ENCODE assay signal across 15 mouse cellular contexts in the genomic region with DNA sequence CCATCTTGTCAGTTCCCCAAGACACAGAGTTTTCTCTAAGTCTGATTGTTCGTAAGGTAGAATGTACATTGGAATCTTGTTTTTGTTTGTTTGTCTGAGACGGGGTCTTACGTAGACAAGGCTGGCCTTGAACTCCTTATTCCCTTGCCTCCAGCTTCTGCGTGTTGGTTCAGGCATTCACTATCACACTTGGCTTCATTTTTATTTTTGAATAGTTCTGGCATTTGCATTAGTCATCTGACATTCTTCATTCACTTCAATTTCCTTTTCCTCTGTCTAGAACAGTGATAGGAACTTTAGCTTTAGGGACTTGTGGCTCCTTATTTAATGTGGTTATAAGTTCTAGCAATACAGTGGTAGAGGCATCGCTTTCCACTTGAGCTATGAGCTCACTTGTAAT. TPM values are rescaled to one million over a fixed set of nuclear protein-coding genes. Genes with fewer than 3 reads are reported as not detected.
DNase-seq lines count a peak whose midpoint lies in the region; ATAC-seq and TF ChIP-seq lines count a peak whose summit lies in the region.
"Had no signal": no experiment of that assay in that cellular context is flagged by ENCODE, and none has a peak within 500 bp of the region (broad histone marks: within the 10 kb centered on the region; RNA-seq: fewer than 3 reads in every experiment).

No protein-coding gene starts in this region.

- no peak overlapping the region for H3K9ac ChIP-seq in heart, embryonic 14.5 days (ENCODE audit: low read length)
- no peak overlapping the region for H3K9ac ChIP-seq in liver, embryonic 11.5 days (ENCODE audit: low read depth, low read length)
- H3K9ac ChIP-seq in liver, embryonic 15.5 days: no peak overlapping the region
- H3K9ac ChIP-seq: forebrain, embryonic 13.5 days; hindbrain, embryonic 12.5 days had no signal

- 0 out of 2 replicates have a peak, but pooled peaks cover 3% of the 10 kb centered on the region for H3K36me3 ChIP-seq in heart, embryonic 14.5 days (ENCODE audit: control insufficient read depth, insufficient read depth, low read length)
- H3K36me3 ChIP-seq in liver, embryonic 11.5 days (ENCODE audit: control insufficient read depth, insufficient read depth, low read length): peaks cover 10% of the 10 kb centered on the region; the same call in 1 of the 2 replicates
- peaks cover 20% of the 10 kb centered on the region for H3K36me3 ChIP-seq in limb, embryonic 10.5 days
- H3K36me3 ChIP-seq in liver, embryonic 15.5 days (replicated peaks): peaks cover 19% of the 10 kb centered on the region
- H3K36me3 ChIP-seq in thymus, adult 2 months (ENCODE audit: control insufficient read depth, insufficient read depth, low read length): no peaks in the 10 kb centered on the region
- H3K36me3 ChIP-seq: hindbrain, embryonic 12.5 days had no signal

- H3K4me1 ChIP-seq in heart, embryonic 14.5 days (ENCODE audit: control insufficient read depth in 2 of 2, insufficient read depth in 2 of 2, low read length in 2 of 2): peaks cover 31 to 52% of the 10 kb centered on the region in 2 experiments
- H3K4me1 ChIP-seq in liver, embryonic 11.5 days (replicated peaks; ENCODE audit: control insufficient read depth, insufficient read depth, low read length): peaks cover 56% of the 10 kb centered on the region
- H3K4me1 ChIP-seq in limb, embryonic 10.5 days: peaks cover 74% of the 10 kb centered on the region
- H3K4me1 ChIP-seq in liver, embryonic 15.5 days (replicated peaks): peaks cover 83% of the 10 kb centered on the region
- H3K4me1 ChIP-seq in thymus, adult 2 months (replicated peaks; ENCODE audit: control insufficient read depth, insufficient read depth, low read length): peaks cover 24% of the 10 kb centered on the region

- no peak overlapping the region for H3K4me3 ChIP-seq in heart, embryonic 14.5 days (ENCODE audit: control insufficient read depth in 1 of 2, insufficient read depth in 1 of 2, low read depth in 1 of 2, low read length in 2 of 2)
- no peak overlapping the region for H3K4me3 ChIP-seq in liver, embryonic 11.5 days (ENCODE audit: low read depth, low read length)
- no peak overlapping the region for H3K4me3 ChIP-seq in limb, embryonic 10.5 days
- no peak overlapping the region for H3K4me3 ChIP-seq in liver, embryonic 15.5 days (replicated peaks)
- H3K4me3 ChIP-seq in thymus, adult 2 months (ENCODE audit: control insufficient read depth, insufficient read depth, low read length): no peak overlapping the region
- H3K4me3 ChIP-seq: forebrain, embryonic 13.5 days; hindbrain, embryonic 12.5 days had no signal

- no peaks in the 10 kb centered on the region for H3K9me3 ChIP-seq in heart, embryonic 14.5 days (ENCODE audit: control insufficient read depth, low read length)
- no peaks in the 10 kb centered on the region for H3K9me3 ChIP-seq in liver, embryonic 11.5 days (ENCODE audit: control insufficient read depth, low read length)
- no peaks in the 10 kb centered on the region for H3K9me3 ChIP-seq in limb, embryonic 10.5 days (replicated peaks)
- no peaks in the 10 kb centered on the region for H3K9me3 ChIP-seq in liver, embryonic 15.5 days (replicated peaks)
- H3K9me3 ChIP-seq: forebrain, embryonic 13.5 days; hindbrain, embryonic 12.5 days had no signal

- H3K27me3 ChIP-seq in heart, embryonic 14.5 days (ENCODE audit: control insufficient read depth, insufficient read depth, low read length): no peaks in the 10 kb centered on the region
- H3K27me3 ChIP-seq in liver, embryonic 11.5 days (replicated peaks; ENCODE audit: control insufficient read depth, insufficient read depth, low read length): no peaks in the 10 kb centered on the region
- no peaks in the 10 kb centered on the region for H3K27me3 ChIP-seq in limb, embryonic 10.5 days (ENCODE audit: low read depth, poor library complexity, severe bottlenecking)
- H3K27me3 ChIP-seq in liver, embryonic 15.5 days: no peaks in the 10 kb centered on the region
- no peaks in the 10 kb centered on the region for H3K27me3 ChIP-seq in thymus, adult 2 months (ENCODE audit: control insufficient read depth, insufficient read depth, low read length)
- H3K27me3 ChIP-seq: forebrain, embryonic 13.5 days; hindbrain, embryonic 12.5 days had no signal

- no peak for TF ChIP-seq POLR2A in thymus, adult 2 months (IDR thresholded peaks at IDR 0.05; ENCODE audit: control insufficient read depth, extremely low read depth, insufficient read depth, low read length, poor library complexity)

- H3K27ac ChIP-seq in heart, embryonic 14.5 days (replicated peaks in 1 of 2; ENCODE audit: control insufficient read depth in 1 of 2, insufficient read depth in 1 of 2, low read depth in 2 of 2, low read length in 2 of 2): peak overlapping the region; percentile 28 to 63; a peak in 2 of 4 replicates
- peak overlapping the region; percentile 36 for H3K27ac ChIP-seq in liver, embryonic 11.5 days (ENCODE audit: low read depth, low read length)
- peak overlapping the region; percentile 90; the same call in 1 of the 2 replicates for H3K27ac ChIP-seq in limb, embryonic 10.5 days
- peak overlapping the region; percentile 95 for H3K27ac ChIP-seq in liver, embryonic 15.5 days (replicated peaks)
- H3K27ac ChIP-seq in thymus, adult 2 months (ENCODE audit: control insufficient read depth, insufficient read depth, low read length): no peak overlapping the region
- H3K27ac ChIP-seq: forebrain, embryonic 13.5 days; hindbrain, embryonic 12.5 days had no signal

- DNase-seq in heart, postnatal 4 days: no peak
- no peak for DNase-seq in liver, embryonic 11.5 days (ENCODE audit: low spot score)
- no peak for DNase-seq in liver
- DNase-seq in limb, embryonic 10.5 days (ENCODE audit: low spot score): no peak
- DNase-seq in frontal cortex, postnatal 36 days (ENCODE audit: low spot score in 2 of 2): no peak
- DNase-seq in thymus, adult 2 months: no peak
- DNase-seq: cerebellum, adult 2 months; heart, adult 11 months; right cerebral cortex, postnatal 14 days; thymus, postnatal 4 days had no signal

- no peak overlapping the region for H3K4me2 ChIP-seq in heart, embryonic 14.5 days (ENCODE audit: low read length)
- H3K4me2 ChIP-seq in liver, embryonic 11.5 days: peak overlapping the region; percentile 8; the same call in 1 of the 2 replicates
- H3K4me2 ChIP-seq in liver, embryonic 15.5 days: peak overlapping the region; percentile 71; the same call in 1 of the 2 replicates
- H3K4me2 ChIP-seq: forebrain, embryonic 13.5 days; hindbrain, embryonic 12.5 days had no signal

- TF ChIP-seq CTCF in thymus, adult 2 months (IDR thresholded peaks at IDR 0.05; ENCODE audit: borderline replicate concordance, control insufficient read depth, extremely low read depth, insufficient read depth, low read length, poor library complexity): no peak

- WGBS in heart, embryonic 14.5 days: 84% methylated on average over 5 of the region's 5 CpGs
- 87% methylated on average over 5 of the region's 5 CpGs for WGBS in liver, embryonic 11.5 days
- 95% methylated on average over 5 of the region's 5 CpGs for WGBS in limb, embryonic 10.5 days
- 85% methylated on average over 5 of the region's 5 CpGs for WGBS in liver, embryonic 15.5 days (ENCODE audit: insufficient replicate concordance)
- WGBS in thymus, adult 2 months: 88% methylated on average over 5 of the region's 5 CpGs

- no peak for ATAC-seq in heart, embryonic 14.5 days (ENCODE audit: insufficient number of reproducible peaks, insufficient read depth, low FRiP score, low read depth)
- ATAC-seq in liver, embryonic 11.5 days (replicated peaks; ENCODE audit: low FRiP score): no peak
- ATAC-seq in liver, embryonic 15.5 days (ENCODE audit: insufficient read depth): no peak
- ATAC-seq: forebrain, embryonic 13.5 days; midbrain, embryonic 16.5 days had no signal

RNA-seq across cellular contexts. Expression of gene Cyth3, which starts 31.2 kb away (rescaled TPM):
- 49.2 and 56.2 TPM in 2 replicates for polyA plus RNA-seq in heart, embryonic 14.5 days (2014; fragmentation: Nextera tagmentation; extraction: Ambion mirVana)
- 100 to 1,000 TPM in 1 of 2 experiments, 10 to 100 TPM in 1; 95.3 to 102 TPM for total RNA-seq in heart, postnatal 4 days (2021)
- polyA plus RNA-seq in liver, embryonic 11.5 days (2014; fragmentation: Nextera tagmentation; extraction: Ambion mirVana): 62.8 and 64.5 TPM in 2 replicates
- polyA plus RNA-seq in limb, embryonic 10.5 days (2016; fragmentation: Nextera tagmentation; extraction: Ambion mirVana): 47.5 and 59.2 TPM in 2 replicates
- 35.7 and 37.5 TPM in 2 replicates for polyA plus RNA-seq in liver, embryonic 15.5 days (2015; fragmentation: Nextera tagmentation; extraction: Ambion mirVana)
- polyA plus RNA-seq in thymus, adult 2 months (2012; rRNA removed): 12.9 and 13.4 TPM in 2 replicates
